Mouse (Mus musculus): ENCODE results near the gene Eci1. TPM values are rescaled to one million over a fixed set of nuclear protein-coding genes. Genes with fewer than 3 reads are reported as not detected.
A peak's percentile ranks its signal among the peaks of the same experiment; 100 is the strongest.

The Eci1 gene
- polyA plus RNA-seq, 1 experiment from 2014 or later = 10.4 TPM

DNA sequence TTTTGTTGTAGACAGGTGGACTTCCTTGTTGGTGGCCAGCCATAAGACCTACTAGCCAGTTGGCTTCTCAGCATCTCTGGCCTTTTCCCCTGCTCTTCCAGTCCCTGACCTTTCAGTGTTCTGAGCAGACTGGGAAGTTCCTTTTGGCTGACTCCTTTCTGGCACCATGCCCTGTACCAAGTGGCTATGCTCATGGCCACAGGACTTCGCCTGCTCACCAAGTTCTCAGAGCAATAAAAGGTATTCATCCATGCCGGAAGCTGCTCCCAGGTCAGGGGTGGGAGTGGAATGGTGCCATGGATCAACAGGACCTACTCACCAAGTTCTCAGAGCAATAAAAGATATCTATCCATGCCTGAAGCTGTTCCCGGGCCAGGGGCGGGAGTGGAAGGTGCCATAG, 46.1 kb downstream of the Eci1 start:
- Histone ChIP-seq H3K79me2 (ENCODE audit: inconsistent target) (peaks cover 14% of the 10 kb centered on the region), H3K36me3 (ENCODE audit: inconsistent target) (peaks cover 30% of the 10 kb centered on the region), H3K27ac (no peak overlapping the region), H3K4me3 (ENCODE audit: inconsistent target) (no peak overlapping the region)
- WGBS (ENCODE audit: missing documents) = 93% methylated on average over 4 of the region's 4 CpGs

DNA sequence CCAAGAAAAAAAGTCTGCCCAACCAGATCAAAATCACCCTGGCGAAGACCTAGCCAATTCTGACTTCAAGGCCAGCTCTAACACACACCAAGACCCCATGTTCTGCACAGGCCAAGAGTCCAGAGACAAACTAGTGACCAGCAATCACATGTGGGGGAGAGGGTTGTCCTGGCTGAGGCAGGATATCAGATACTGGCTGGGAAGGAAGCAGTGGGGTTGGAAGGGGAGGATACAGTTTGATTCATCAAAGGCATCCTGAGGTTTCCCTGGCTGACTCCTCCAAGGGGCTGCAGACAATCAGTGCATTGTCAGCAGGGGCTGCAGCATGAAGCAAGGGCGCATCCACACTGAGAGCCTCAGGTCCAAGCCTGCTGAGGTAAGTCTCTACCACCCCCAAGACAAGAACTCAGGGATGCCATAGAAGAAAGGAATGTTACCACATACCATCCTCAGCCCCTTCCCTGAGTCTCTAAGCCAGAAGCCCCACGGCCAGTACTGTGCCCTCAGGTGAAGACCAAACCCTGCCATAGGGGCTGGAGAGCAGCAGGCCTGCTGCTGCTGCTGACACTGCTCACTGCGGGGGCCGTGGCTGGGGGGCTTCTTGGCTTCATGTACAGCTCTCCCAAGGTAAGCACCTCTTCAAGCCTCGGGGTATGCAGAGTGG, 47.3 kb downstream of the Eci1 start, which contains the start of gene Bricd5:
Bricd5 (plus strand) TSS at position 273 of the 664 bp plus-strand sequence.
- Histone ChIP-seq H3K4me3 (ENCODE audit: inconsistent target) (no peak within 1 kb of the TSS), H3K36me3 (ENCODE audit: inconsistent target) (peaks cover 30% of the 10 kb centered on the region), H3K79me2 (ENCODE audit: inconsistent target) (peaks cover 23% of the 10 kb centered on the region), H3K27ac (no peak within 1 kb of the TSS)
- 97% methylated on average over 5 of the region's 6 CpGs for WGBS (ENCODE audit: missing documents)

DNA sequence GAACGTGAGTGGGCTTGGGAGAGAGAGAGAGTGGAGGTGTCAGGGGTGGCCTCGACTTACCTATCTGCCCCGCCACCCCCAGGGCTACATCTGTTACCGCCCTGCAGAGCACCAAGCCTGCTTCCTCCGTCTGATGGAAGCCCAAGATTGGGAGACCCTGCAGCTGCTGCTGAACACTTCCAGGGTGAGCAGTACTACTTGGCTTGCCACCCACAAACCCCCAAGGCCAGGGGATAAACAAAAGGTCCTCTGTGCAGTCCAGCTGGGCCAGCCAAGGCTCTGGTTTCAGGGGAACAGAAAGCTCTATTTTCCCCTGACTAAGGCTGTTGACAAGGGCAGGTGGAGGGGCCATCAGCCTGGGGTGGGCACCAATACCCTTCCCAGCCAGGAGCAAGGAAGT, 48.1 kb downstream of the Eci1 start:
- 91% methylated on average over 5 of the region's 5 CpGs for WGBS (ENCODE audit: missing documents)
- H3K4me3 ChIP-seq (ENCODE audit: inconsistent target) = no peak overlapping the region
- H3K27ac ChIP-seq = no peak overlapping the region
- H3K36me3 ChIP-seq (ENCODE audit: inconsistent target) = peaks cover 30% of the 10 kb centered on the region
- H3K79me2 ChIP-seq (ENCODE audit: inconsistent target) = peaks cover 23% of the 10 kb centered on the region

DNA sequence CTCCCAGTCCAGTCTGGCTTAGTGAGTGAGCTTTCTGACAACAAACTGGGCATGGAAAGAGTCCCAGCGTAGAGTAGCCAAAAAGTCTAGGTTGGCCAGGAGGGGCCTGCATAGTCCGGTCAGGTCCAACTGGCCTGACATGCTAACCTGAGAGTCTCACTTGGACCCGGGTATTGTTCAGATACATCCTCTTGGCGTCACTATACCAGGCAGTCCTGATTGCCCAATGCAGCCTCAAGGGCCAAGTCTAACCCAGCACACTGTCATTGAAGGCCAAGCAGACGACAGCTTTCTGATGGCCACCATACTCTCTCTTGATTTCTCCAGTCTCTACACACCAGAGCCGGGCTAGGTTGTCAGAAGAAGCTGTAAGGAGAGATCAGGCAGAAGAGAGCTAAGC, 49.1 kb downstream of the Eci1 start:
- H3K36me3 ChIP-seq (ENCODE audit: inconsistent target) = peaks cover 30% of the 10 kb centered on the region
- H3K79me2 ChIP-seq (ENCODE audit: inconsistent target) = peaks cover 23% of the 10 kb centered on the region
- no peak overlapping the region for H3K4me3 ChIP-seq (ENCODE audit: inconsistent target)
- WGBS (ENCODE audit: missing documents) = 89% methylated on average over 6 of the region's 6 CpGs
- no peak overlapping the region for H3K27ac ChIP-seq

DNA sequence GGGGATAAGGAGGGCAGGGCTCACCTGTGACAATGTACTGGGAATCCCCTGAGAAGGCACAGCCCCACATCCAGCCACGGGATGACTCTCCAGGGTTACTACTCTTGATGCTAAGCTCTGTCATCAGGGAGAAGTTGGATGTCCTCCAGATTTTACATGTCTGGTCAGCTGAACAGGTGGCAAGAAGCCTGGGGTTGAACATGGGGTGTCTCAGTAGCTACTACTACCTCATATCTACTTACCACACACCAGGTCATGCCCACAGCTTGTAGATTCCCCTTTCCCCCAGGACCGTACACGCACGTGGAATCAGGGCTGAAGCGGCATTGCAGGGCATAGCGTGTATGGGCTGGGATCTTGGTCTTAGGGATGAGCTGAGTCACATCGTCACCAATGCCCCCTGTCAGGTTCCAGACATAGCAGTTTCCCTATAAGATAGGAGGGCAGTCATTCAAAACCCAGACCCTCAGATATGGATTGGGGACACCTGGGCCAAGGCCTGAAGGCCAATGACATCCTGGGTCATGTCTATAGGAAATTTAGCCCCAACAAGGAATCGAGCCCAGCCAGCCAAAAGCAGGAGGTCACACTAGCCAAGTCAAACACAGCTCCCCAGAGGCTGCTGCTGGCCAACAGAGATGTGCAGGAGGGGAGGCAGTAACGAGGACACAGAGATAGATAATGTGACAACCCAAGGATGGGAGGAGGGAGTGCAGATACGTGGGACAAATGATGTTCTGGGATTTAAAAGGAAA, 49.8 kb downstream of the Eci1 start:
- peaks cover 19% of the 10 kb centered on the region for H3K79me2 ChIP-seq (ENCODE audit: inconsistent target)
- H3K4me3 ChIP-seq (ENCODE audit: inconsistent target) = no peak overlapping the region
- H3K36me3 ChIP-seq (ENCODE audit: inconsistent target) = peaks cover 30% of the 10 kb centered on the region
- H3K27ac ChIP-seq = no peak overlapping the region
- 96% methylated on average over 10 of the region's 10 CpGs for WGBS (ENCODE audit: missing documents)

DNA sequence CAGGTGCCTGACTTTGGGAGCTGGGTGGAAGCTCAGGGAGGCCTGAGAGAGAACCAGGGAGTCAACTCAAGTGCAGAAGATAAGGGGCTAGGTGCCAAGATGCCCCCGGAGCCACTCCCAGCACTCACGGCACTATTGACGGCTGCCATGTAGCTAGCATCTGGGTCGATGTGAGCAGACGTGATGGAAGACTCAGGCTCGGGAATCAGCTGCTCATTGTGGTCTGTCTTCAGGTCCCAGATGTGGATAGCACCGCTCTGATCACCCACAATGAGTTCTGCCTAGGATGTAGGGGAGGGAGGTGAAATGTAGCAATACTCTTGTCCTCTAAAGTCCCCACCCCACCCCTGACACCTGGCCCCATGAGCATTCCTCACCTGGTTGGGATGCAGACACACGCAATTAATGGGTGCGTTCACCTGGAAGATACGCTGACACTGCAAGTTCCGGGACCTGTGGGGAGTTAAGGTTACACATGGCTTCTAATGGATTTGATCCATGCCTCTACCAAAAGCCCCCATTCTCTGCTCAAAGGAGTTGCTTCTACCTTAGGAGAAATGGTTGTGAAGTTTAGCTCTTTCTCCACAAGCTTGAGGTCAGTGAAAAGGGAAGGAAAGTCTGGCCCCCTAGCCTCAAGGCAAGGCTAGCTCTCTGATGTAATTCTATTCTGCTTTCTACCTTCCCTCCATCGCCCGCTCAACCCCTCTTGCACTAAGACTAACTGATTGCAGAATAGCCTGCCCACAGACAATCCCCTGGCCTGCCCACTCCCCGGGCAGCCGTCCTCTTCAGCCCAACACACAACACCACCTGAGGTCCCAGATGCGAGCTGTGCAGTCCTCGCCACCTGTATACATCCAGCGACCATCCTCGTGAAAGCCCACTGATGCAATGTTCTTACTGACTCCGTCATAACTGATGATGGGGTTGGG, 50.9 kb downstream of the Eci1 start:
- Histone ChIP-seq H3K4me3 (ENCODE audit: inconsistent target) (no peak overlapping the region), H3K79me2 (ENCODE audit: inconsistent target) (peaks cover 9% of the 10 kb centered on the region; the same call in 1 of the 2 replicates), H3K36me3 (ENCODE audit: inconsistent target) (peaks cover 30% of the 10 kb centered on the region), H3K27ac (no peak overlapping the region)
- 80% methylated on average over 20 of the region's 20 CpGs for WGBS (ENCODE audit: missing documents)

DNA sequence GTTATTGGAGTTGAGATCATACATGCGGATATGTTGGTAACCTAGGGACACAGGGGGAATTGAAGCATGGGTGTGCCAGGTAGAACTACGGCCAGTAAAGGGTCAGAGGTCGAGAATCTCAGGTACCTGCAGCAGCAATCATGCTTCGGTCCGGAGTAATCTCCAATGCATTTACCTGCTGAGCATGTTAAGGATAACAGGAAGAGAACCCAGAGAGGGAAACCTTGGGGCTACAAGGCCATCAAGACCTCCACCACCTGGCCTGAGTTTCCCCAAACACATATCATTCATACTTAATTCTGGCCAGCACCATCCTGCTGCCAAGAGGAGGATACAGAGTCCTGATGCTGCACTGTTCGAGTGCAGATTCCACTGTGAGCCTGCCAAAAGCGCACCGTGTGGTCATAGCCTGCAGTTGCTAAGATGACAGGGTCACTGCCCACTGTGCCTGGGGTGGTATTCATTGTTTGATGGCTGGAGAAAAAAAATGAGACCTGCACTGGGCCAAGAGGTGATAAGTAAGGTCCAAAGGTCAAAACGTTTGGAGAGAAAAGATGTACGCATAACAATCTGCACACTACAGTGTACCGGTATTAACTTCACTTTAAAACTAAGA, 51.7 kb downstream of the Eci1 start:
- H3K4me3 ChIP-seq (ENCODE audit: inconsistent target) = peak overlapping the region; percentile 68

DNA sequence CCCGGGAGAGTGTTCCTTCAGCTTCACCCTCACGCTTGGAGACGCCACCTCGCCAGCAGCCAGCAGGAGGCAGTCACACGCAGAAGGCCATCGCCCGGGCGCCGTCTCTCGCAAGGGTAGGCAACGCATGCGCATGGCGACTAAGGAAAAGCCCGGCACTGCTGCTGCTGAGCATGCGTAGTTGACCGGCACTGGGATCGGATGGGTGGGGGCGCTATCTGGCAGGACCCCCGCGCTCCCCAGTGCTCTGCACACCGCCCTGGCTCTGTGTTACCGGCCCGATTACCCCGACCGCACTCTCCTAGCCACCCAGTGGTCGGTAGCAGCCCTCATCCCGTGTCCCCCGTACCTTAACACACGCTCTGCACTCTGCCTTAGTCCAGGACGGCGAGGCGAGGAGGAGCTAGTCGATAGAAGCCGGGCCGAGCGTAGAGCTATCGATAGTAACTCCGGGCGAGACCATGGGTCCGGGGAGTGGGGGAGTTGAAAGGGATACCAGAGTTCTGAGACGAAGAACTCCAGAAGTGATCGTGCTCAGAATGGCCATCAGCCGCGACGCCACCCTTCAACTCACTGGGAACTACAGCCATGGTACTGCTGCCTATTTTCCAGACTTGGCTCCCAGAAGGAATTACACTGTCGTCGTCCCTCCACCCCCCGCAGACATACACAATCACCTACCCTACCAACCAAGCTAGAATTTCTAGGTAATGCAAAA, 52.4 kb downstream of the Eci1 start, which contains the start of gene Mlst8:
Mlst8 (minus strand) TSS at position 416 of the 718 bp plus-strand sequence.
- peak within 1 kb of the TSS; percentile 97 for H3K27ac ChIP-seq
- H3K36me3 ChIP-seq (ENCODE audit: inconsistent target) = peaks cover 30% of the 10 kb centered on the region
- peak within 1 kb of the TSS; percentile 68 for H3K4me3 ChIP-seq (ENCODE audit: inconsistent target)
- under 1% methylated on average over 48 of the region's 48 CpGs for WGBS (ENCODE audit: missing documents)
- peaks cover 9% of the 10 kb centered on the region; the same call in 1 of the 2 replicates for H3K79me2 ChIP-seq (ENCODE audit: inconsistent target)

More for the DNA sequence above, 51.7 kb downstream of the Eci1 start:
- Histone ChIP-seq H3K36me3 (ENCODE audit: inconsistent target) (peaks cover 30% of the 10 kb centered on the region), H3K79me2 (ENCODE audit: inconsistent target) (peaks cover 9% of the 10 kb centered on the region; the same call in 1 of the 2 replicates), H3K27ac (no peak overlapping the region)
- WGBS (ENCODE audit: missing documents) = 62% methylated on average over 11 of the region's 11 CpGs

DNA sequence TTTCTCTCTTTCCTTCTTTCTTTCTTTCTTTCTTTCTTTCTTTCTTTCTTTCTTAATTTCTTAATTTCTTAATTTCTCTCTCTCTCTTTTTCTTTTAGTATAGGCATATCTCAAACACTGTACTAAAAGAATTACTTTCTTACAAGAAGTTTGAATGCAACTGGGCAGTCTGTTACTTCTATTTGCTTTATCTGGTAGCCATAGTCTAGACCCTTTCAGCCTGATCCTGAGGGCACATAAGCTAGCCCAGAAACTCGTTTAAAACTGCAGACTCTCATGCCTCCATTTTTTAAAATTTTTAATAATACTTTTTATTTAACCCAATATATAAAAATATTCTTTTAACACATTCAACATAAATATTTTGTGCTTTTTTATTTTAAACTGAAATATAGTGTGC, 53.0 kb downstream of the Eci1 start:
- Histone ChIP-seq H3K27ac (peak overlapping the region; percentile 97), H3K79me2 (ENCODE audit: inconsistent target) (peaks cover 9% of the 10 kb centered on the region; the same call in 1 of the 2 replicates), H3K36me3 (ENCODE audit: inconsistent target) (peaks cover 29% of the 10 kb centered on the region), H3K4me3 (ENCODE audit: inconsistent target) (peak overlapping the region; percentile 68)
- 36% methylated on average over 1 of the region's 1 CpGs for WGBS (ENCODE audit: missing documents)

DNA sequence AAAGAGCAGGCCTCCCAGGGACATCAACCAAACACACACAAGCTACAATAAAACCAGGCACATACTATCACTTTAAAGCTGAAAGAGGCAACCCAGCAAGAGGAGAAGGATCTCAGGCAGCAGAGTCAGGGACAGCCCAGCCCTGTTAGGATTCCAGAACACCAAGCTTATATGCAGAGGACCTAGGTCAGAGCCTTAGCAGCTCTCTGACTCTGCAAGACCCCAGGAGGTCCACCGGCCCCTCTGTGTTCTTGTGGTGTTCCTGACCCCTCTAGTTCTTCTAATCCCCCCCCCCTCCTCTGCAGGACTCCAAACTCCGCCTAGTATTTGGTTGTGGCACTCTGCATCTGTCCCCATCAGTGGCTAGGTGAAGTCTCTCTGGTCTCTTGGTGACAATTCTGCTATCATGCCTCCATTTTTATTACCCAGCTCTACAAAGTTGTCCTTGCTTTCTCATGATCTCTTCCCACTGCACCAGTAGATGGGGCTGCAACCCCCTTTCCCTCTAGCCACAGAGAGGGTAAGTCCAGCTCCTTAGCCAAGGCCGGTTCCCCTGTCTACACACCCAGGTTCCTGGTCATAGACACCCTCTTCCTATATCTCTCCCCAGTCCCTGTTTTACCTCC, 53.9 kb downstream of the Eci1 start:
- Histone ChIP-seq H3K4me3 (ENCODE audit: inconsistent target) (no peak overlapping the region), H3K27ac (no peak overlapping the region), H3K36me3 (ENCODE audit: inconsistent target) (peaks cover 20% of the 10 kb centered on the region), H3K79me2 (ENCODE audit: inconsistent target) (peaks cover 9% of the 10 kb centered on the region; the same call in 1 of the 2 replicates)
- 83% methylated on average over 3 of the region's 3 CpGs for WGBS (ENCODE audit: missing documents)

DNA sequence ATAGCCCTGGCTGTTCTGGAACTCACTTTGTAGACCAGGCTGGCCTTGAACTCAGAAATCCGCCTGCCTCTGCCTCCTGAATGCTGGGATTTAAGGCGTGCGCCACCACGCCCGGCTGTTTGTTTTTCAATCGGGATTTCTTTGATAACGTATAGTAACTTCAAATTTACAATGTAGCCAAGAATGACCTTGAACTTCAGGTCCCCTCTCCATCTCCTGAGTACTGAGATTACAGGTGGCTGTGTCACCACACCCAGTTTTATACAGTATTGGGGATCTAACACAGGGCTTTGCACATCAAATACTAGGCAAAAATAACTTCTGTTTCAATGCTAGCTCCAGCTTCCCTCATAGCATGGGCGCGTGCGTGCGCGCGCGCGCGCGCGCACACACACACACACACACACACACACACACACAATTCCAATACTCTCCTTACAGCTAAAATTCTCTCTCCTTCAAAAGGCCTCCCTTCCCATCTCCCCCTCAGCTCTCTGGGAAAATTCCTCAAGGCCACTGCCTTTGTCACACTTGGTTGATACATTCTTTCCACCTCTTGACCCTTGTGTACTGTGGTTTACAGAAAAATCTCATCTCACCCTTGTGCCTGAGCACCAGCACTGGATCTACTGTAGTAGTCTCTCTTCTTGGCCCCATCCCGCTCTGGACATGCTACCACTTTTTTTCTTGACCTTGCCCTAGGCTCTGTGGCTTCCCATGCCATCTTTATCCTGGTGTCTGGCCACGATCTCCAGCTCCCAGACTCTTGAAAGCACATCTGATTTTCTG, 54.8 kb downstream of the Eci1 start:
- Histone ChIP-seq H3K36me3 (ENCODE audit: inconsistent target) (peaks cover 11% of the 10 kb centered on the region), H3K4me3 (ENCODE audit: inconsistent target) (no peak overlapping the region), H3K27ac (no peak overlapping the region), H3K79me2 (ENCODE audit: inconsistent target) (peaks cover 9% of the 10 kb centered on the region; the same call in 1 of the 2 replicates)
- 95% methylated on average over 20 of the region's 20 CpGs for WGBS (ENCODE audit: missing documents)

DNA sequence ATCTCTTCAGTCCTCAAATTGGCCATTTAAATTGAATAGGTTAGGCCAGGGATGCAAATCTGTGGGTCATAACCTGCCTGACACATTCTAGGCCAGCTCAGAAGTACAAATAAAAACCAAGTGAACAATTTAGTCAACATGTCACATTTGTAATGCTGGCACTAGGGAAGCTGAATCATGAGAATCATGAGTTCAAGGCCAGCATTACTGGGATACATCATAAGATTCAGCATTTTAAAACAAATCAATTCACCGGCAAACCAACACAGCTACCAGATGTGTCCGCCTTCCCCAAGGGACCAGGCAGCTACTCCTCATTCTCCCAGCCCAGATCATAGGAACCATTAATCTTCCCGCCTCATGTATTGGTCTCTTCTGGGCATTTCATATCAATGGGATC, 57.1 kb downstream of the Eci1 start:
- no peaks in the 10 kb centered on the region for H3K36me3 ChIP-seq (ENCODE audit: inconsistent target)
- H3K79me2 ChIP-seq (ENCODE audit: inconsistent target) = no peaks in the 10 kb centered on the region
- no peak overlapping the region for H3K4me3 ChIP-seq (ENCODE audit: inconsistent target)
- 97% methylated on average over 3 of the region's 3 CpGs for WGBS (ENCODE audit: missing documents)
- no peak overlapping the region for H3K27ac ChIP-seq
